Mouse (Mus musculus) large intestine, adult 2 months (tissue): ENCODE measurements around the gene Aff3. TPM values are rescaled to one million over a fixed set of nuclear protein-coding genes. Genes with fewer than 3 reads are reported as not detected.
"Not testable (repeated sequence)": the region's sequence is repeated elsewhere in the genome, so short reads cannot be mapped to it uniquely, and the experiment has no call there.

ENCODE experiments used
- DNase-seq: peaks from one replicate; pipeline ENCODE4 v3.0.0-alpha.2; 2012; ENCODE audit warnings: low read depth, low spot score
- WGBS: fragments of 180-500 bp; shearing (Covaris S2); methylation state at CpG from one replicate; pipeline ENCODE4 v1.1.7; 2018; 5-methylcytosine and 5-hydroxymethylcytosine counted together
- polyA plus RNA-seq: library from polyadenylated mRNA; depleted of rRNA; stranded (reverse); fragments of >200 nt; gene quantifications from 2 replicates; pipeline ENCODE4 v1.2.3, GENCODE M21; 2012

Aff3 gene
- polyA plus RNA-seq, 1 experiment: 1.4 TPM

- 91% methylated on average over 12 of the region's 12 CpGs for WGBS
- no peak for DNase-seq
Observed at GRCm38 (mm10) chr1:38450677-38451076, 214.1 kb downstream of the Aff3 start.

- WGBS: 78% methylated on average over 7 of the region's 7 CpGs
- no peak for DNase-seq
Observed at GRCm38 (mm10) chr1:38449816-38450478, 214.8 kb downstream of the Aff3 start.

GRCm38 (mm10) chr1:38448854-38449253 lies 215.9 kb downstream of the Aff3 start:
- DNase-seq: no peak
- WGBS: 72% methylated on average over 3 of the region's 3 CpGs

- no peak for DNase-seq
- WGBS: 95% methylated on average over 2 of the region's 2 CpGs
Observed at GRCm38 (mm10) chr1:38447581-38447980, 217.2 kb downstream of the Aff3 start.

GRCm38 (mm10) chr1:38446152-38446820 lies 218.5 kb downstream of the Aff3 start:
- DNase-seq: no peak
- 87% methylated on average over 12 of the region's 12 CpGs for WGBS

GRCm38 (mm10) chr1:38442887-38443286 lies 221.9 kb downstream of the Aff3 start:
- WGBS: 84% methylated on average over 3 of the region's 3 CpGs

GRCm38 (mm10) chr1:38442479-38442878 lies 222.3 kb downstream of the Aff3 start:
- 85% methylated on average over 9 of the region's 9 CpGs for whole genome bisulfite sequencing
- DNase-seq: no peak

More at GRCm38 (mm10) chr1:38442887-38443286, 221.9 kb downstream of the Aff3 start:
- no peak for DNase-seq

- DNase-seq: no peak
- WGBS: 65% methylated on average over 2 of the region's 2 CpGs
Observed at GRCm38 (mm10) chr1:38441800-38442199, 223.0 kb downstream of the Aff3 start.

- 77% methylated on average over 6 of the region's 6 CpGs for WGBS
- no peak for DNase-seq
Observed at GRCm38 (mm10) chr1:38440471-38440815, 224.3 kb downstream of the Aff3 start.

- DNase-seq: no peak
- 57% methylated on average over 4 of the region's 4 CpGs for WGBS
Observed at GRCm38 (mm10) chr1:38439751-38440470, 224.8 kb downstream of the Aff3 start.

- WGBS: 63% methylated on average over 4 of the region's 4 CpGs
- DNase-seq: no peak
Observed at GRCm38 (mm10) chr1:38438447-38438846, 226.3 kb downstream of the Aff3 start.

- DNase-seq: no peak
- WGBS: 43% methylated on average over 4 of the region's 4 CpGs
Observed at GRCm38 (mm10) chr1:38437671-38438070, 227.1 kb downstream of the Aff3 start.

GRCm38 (mm10) chr1:38436471-38437340 lies 228.0 kb downstream of the Aff3 start:
- 65% methylated on average over 12 of the region's 12 CpGs for WGBS
- no peak for DNase-seq

- WGBS: 87% methylated on average over 12 of the region's 12 CpGs
- DNase-seq: not testable (repeated sequence)
Observed at GRCm38 (mm10) chr1:38430311-38430710, 234.4 kb downstream of the Aff3 start.

- WGBS: 61% methylated on average over 13 of the region's 13 CpGs
- DNase-seq: no peak
Observed at GRCm38 (mm10) chr1:38428708-38429683, 235.8 kb downstream of the Aff3 start.

- DNase-seq: no peak
- 88% methylated on average over 6 of the region's 6 CpGs for WGBS
Observed at GRCm38 (mm10) chr1:38422921-38423320, 241.8 kb downstream of the Aff3 start.

GRCm38 (mm10) chr1:38419331-38419730 lies 245.4 kb downstream of the Aff3 start:
- DNase-seq: no peak
- 73% methylated on average over 4 of the region's 4 CpGs for WGBS

- no peak for DNase-seq
- WGBS: 78% methylated on average over 12 of the region's 12 CpGs
Observed at GRCm38 (mm10) chr1:38418181-38419032, 246.3 kb downstream of the Aff3 start.
